Mouse (Mus musculus): ENCODE measurements around the gene Ankra2. TPM values are rescaled to one million over a fixed set of nuclear protein-coding genes. Genes with fewer than 3 reads are reported as not detected.

Ankra2 gene
- 36.6 and 38.9 TPM in 2 replicates for polyA plus RNA-seq (2016; fragmentation: Nextera tagmentation; extraction: Ambion mirVana)

GRCm38 (mm10) chr13:98262636-98263457 is at the start of gene Ankra2, which contains the start of gene Utp15:
Ankra2 (plus strand) TSS chr13:98263074.
Utp15 (minus strand) TSS chr13:98263041.
- H3K27ac ChIP-seq (replicated peaks): peak within 1 kb of the TSS; percentile 88
- peaks cover 31% of the 10 kb centered on the region for H3K36me3 ChIP-seq
- WGBS: under 1% methylated on average over 70 of the region's 71 CpGs
- H3K4me1 ChIP-seq: peaks cover 18% of the 10 kb centered on the region
- peak within 1 kb of the TSS; percentile 73 for H3K4me2 ChIP-seq (replicated peaks)
- no peaks in the 10 kb centered on the region for H3K9me3 ChIP-seq
- H3K4me3 ChIP-seq: peak within 1 kb of the TSS; percentile 86
- peak; percentile 98 for ATAC-seq (ENCODE audit: low FRiP score, low read depth)
- H3K9ac ChIP-seq (replicated peaks): peak within 1 kb of the TSS; percentile 86
- no peaks in the 10 kb centered on the region for H3K27me3 ChIP-seq

- WGBS: 35% methylated on average over 12 of the region's 12 CpGs
- Histone ChIP-seq H3K27ac (replicated peaks) (no peak overlapping the region), H3K4me1 (no peaks in the 10 kb centered on the region), H3K4me3 (no peak overlapping the region), H3K9me3 (no peaks in the 10 kb centered on the region), H3K27me3 (no peaks in the 10 kb centered on the region), H3K36me3 (no peaks in the 10 kb centered on the region), H3K9ac (replicated peaks) (no peak overlapping the region), H3K4me2 (replicated peaks) (no peak overlapping the region)
- no peak for ATAC-seq (ENCODE audit: low FRiP score, low read depth)
These were observed 40.0 kb upstream of the Ankra2 start for GRCm38 (mm10) chr13:98222848-98223247.

- 80% methylated on average over 2 of the region's 2 CpGs for WGBS
- H3K9me3 ChIP-seq: no peaks in the 10 kb centered on the region
These were observed 36.6 kb upstream of the Ankra2 start for GRCm38 (mm10) chr13:98226225-98226624.

GRCm38 (mm10) chr13:98230511-98230910 is 32.4 kb upstream of the Ankra2 start:
- Histone ChIP-seq H3K4me1 (no peaks in the 10 kb centered on the region), H3K36me3 (no peaks in the 10 kb centered on the region), H3K4me3 (no peak overlapping the region), H3K27me3 (no peaks in the 10 kb centered on the region), H3K9me3 (no peaks in the 10 kb centered on the region), H3K27ac (replicated peaks) (no peak overlapping the region), H3K4me2 (replicated peaks) (no peak overlapping the region), H3K9ac (replicated peaks) (no peak overlapping the region)
- 97% methylated on average over 1 of the region's 1 CpGs for WGBS
- no peak for ATAC-seq (ENCODE audit: low FRiP score, low read depth)

More at GRCm38 (mm10) chr13:98226225-98226624, 36.6 kb upstream of the Ankra2 start:
- H3K27ac ChIP-seq (replicated peaks): no peak overlapping the region
- H3K4me1 ChIP-seq: no peaks in the 10 kb centered on the region
- H3K27me3 ChIP-seq: no peaks in the 10 kb centered on the region
- no peak overlapping the region for H3K9ac ChIP-seq (replicated peaks)
- H3K36me3 ChIP-seq: no peaks in the 10 kb centered on the region
- no peak for ATAC-seq (ENCODE audit: low FRiP score, low read depth)
- H3K4me3 ChIP-seq: no peak overlapping the region
- no peak overlapping the region for H3K4me2 ChIP-seq (replicated peaks)

- Histone ChIP-seq H3K27me3 (no peaks in the 10 kb centered on the region), H3K9me3 (no peaks in the 10 kb centered on the region), H3K4me2 (replicated peaks) (no peak overlapping the region), H3K9ac (replicated peaks) (no peak overlapping the region), H3K4me1 (no peaks in the 10 kb centered on the region), H3K36me3 (no peaks in the 10 kb centered on the region), H3K27ac (replicated peaks) (no peak overlapping the region), H3K4me3 (no peak overlapping the region)
- no peak for ATAC-seq (ENCODE audit: low FRiP score, low read depth)
- 83% methylated on average over 6 of the region's 6 CpGs for WGBS
These were observed 27.4 kb upstream of the Ankra2 start for GRCm38 (mm10) chr13:98235451-98235850.

- H3K9ac ChIP-seq (replicated peaks): no peak overlapping the region
- no peaks in the 10 kb centered on the region for H3K9me3 ChIP-seq
- no peaks in the 10 kb centered on the region for H3K36me3 ChIP-seq
- no peak for ATAC-seq (ENCODE audit: low FRiP score, low read depth)
- WGBS: 20% methylated on average over 12 of the region's 12 CpGs
- no peak overlapping the region for H3K4me2 ChIP-seq (replicated peaks)
- H3K27ac ChIP-seq (replicated peaks): no peak overlapping the region
- peaks cover 4% of the 10 kb centered on the region; the same call in 1 of the 2 replicates for H3K27me3 ChIP-seq
- H3K4me1 ChIP-seq: no peaks in the 10 kb centered on the region
- no peak overlapping the region for H3K4me3 ChIP-seq
These were observed 22.8 kb upstream of the Ankra2 start for GRCm38 (mm10) chr13:98239978-98240641.

GRCm38 (mm10) chr13:98241531-98242282 is 21.2 kb upstream of the Ankra2 start:
- H3K4me2 ChIP-seq (replicated peaks): no peak overlapping the region
- H3K27me3 ChIP-seq: peaks cover 4% of the 10 kb centered on the region; the same call in 1 of the 2 replicates
- no peak overlapping the region for H3K4me3 ChIP-seq
- no peaks in the 10 kb centered on the region for H3K9me3 ChIP-seq
- no peaks in the 10 kb centered on the region for H3K4me1 ChIP-seq
- H3K36me3 ChIP-seq: no peaks in the 10 kb centered on the region
- H3K9ac ChIP-seq (replicated peaks): no peak overlapping the region
- ATAC-seq (ENCODE audit: low FRiP score, low read depth): no peak
- no peak overlapping the region for H3K27ac ChIP-seq (replicated peaks)
- WGBS: 79% methylated on average over 9 of the region's 9 CpGs

GRCm38 (mm10) chr13:98244571-98245350 is 18.1 kb upstream of the Ankra2 start:
- H3K4me1 ChIP-seq: no peaks in the 10 kb centered on the region
- no peak overlapping the region for H3K4me2 ChIP-seq (replicated peaks)
- no peaks in the 10 kb centered on the region for H3K9me3 ChIP-seq
- 72% methylated on average over 5 of the region's 5 CpGs for WGBS
- no peak overlapping the region for H3K27ac ChIP-seq (replicated peaks)
- H3K9ac ChIP-seq (replicated peaks): no peak overlapping the region
- no peak overlapping the region for H3K4me3 ChIP-seq
- no peak for ATAC-seq (ENCODE audit: low FRiP score, low read depth)
- H3K27me3 ChIP-seq: peaks cover 4% of the 10 kb centered on the region; the same call in 1 of the 2 replicates
- peaks cover 23% of the 10 kb centered on the region for H3K36me3 ChIP-seq

GRCm38 (mm10) chr13:98245386-98245785 is 17.5 kb upstream of the Ankra2 start:
- Histone ChIP-seq H3K4me3 (no peak overlapping the region), H3K4me1 (no peaks in the 10 kb centered on the region), H3K27me3 (peaks cover 4% of the 10 kb centered on the region; the same call in 1 of the 2 replicates), H3K27ac (replicated peaks) (no peak overlapping the region), H3K9ac (replicated peaks) (no peak overlapping the region), H3K36me3 (peaks cover 29% of the 10 kb centered on the region), H3K4me2 (replicated peaks) (no peak overlapping the region), H3K9me3 (no peaks in the 10 kb centered on the region)
- WGBS: 78% methylated on average over 7 of the region's 7 CpGs
- ATAC-seq (ENCODE audit: low FRiP score, low read depth): no peak

- Histone ChIP-seq H3K4me3 (no peak overlapping the region), H3K36me3 (peaks cover 65% of the 10 kb centered on the region)
- WGBS: 87% methylated on average over 10 of the region's 10 CpGs
These were observed 13.3 kb upstream of the Ankra2 start for GRCm38 (mm10) chr13:98249594-98249993.

GRCm38 (mm10) chr13:98254921-98255320 is 8.0 kb upstream of the Ankra2 start:
- no peak overlapping the region for H3K27ac ChIP-seq (replicated peaks)
- no peak overlapping the region for H3K9ac ChIP-seq (replicated peaks)
- 77% methylated on average over 9 of the region's 9 CpGs for WGBS
- H3K4me3 ChIP-seq: no peak overlapping the region
- no peaks in the 10 kb centered on the region for H3K9me3 ChIP-seq
- no peaks in the 10 kb centered on the region for H3K4me1 ChIP-seq
- H3K4me2 ChIP-seq (replicated peaks): no peak overlapping the region
- no peaks in the 10 kb centered on the region for H3K27me3 ChIP-seq
- no peak for ATAC-seq (ENCODE audit: low FRiP score, low read depth)
- peaks cover 86% of the 10 kb centered on the region for H3K36me3 ChIP-seq

More at GRCm38 (mm10) chr13:98249594-98249993, 13.3 kb upstream of the Ankra2 start:
- H3K4me2 ChIP-seq (replicated peaks): no peak overlapping the region
- no peak for ATAC-seq (ENCODE audit: low FRiP score, low read depth)
- no peak overlapping the region for H3K9ac ChIP-seq (replicated peaks)
- H3K4me1 ChIP-seq: no peaks in the 10 kb centered on the region
- no peak overlapping the region for H3K27ac ChIP-seq (replicated peaks)
- no peaks in the 10 kb centered on the region for H3K9me3 ChIP-seq
- no peaks in the 10 kb centered on the region for H3K27me3 ChIP-seq
